Mouse (Mus musculus) cerebellum, adult 2 months (tissue): ENCODE data around the gene Tyrp1.

ENCODE experiments used
- CTCF ChIP-seq: fragments of 200-500 bp; IDR thresholded peaks from 2 replicates; pipeline ENCODE4 v1.5.1; 2011; ENCODE audit warnings: low read depth, mild to moderate bottlenecking, control low read depth, low read length, moderate library complexity, borderline replicate concordance; ENCODE audit not compliant: insufficient read depth
- POLR2A ChIP-seq: fragments of 200-500 bp; IDR thresholded peaks from 2 replicates; pipeline ENCODE4 v1.6.1; 2011; ENCODE audit warnings: low read length, control low read depth, borderline replicate concordance; ENCODE audit not compliant: insufficient read depth

GRCm38 (mm10) chr4:80875055-80875454, 41.1 kb downstream of the Tyrp1 start:
- no peak for TF ChIP-seq CTCF
- no peak for TF ChIP-seq POLR2A
